Mouse (Mus musculus) ES-E14 (cell line): ENCODE results near the gene Tmem108.

Experiments
- CHD2 ChIP-seq: IDR thresholded peaks from 2 replicates; pipeline ENCODE4 v1.6.1; 2014; ENCODE audit warnings: mild to moderate bottlenecking, low read depth, low read length, inconsistent platforms
- MAFK ChIP-seq: IDR thresholded peaks from 2 replicates; pipeline ENCODE4 v1.6.1; 2014; ENCODE audit warnings: mild to moderate bottlenecking, low read depth, low read length, inconsistent platforms; ENCODE audit not compliant: insufficient read depth
- ZC3H11A ChIP-seq: IDR thresholded peaks from 2 replicates; pipeline ENCODE4 v1.6.1; 2012; ENCODE audit warnings: low read depth, mild to moderate bottlenecking, inconsistent platforms, low read length, borderline replicate concordance
- ZNF384 ChIP-seq: IDR thresholded peaks from 2 replicates; pipeline ENCODE4 v1.6.1; 2012; ENCODE audit warnings: low read depth, low read length, inconsistent platforms

- no peak for TF ChIP-seq CHD2
- TF ChIP-seq ZNF384: no peak
- no peak for TF ChIP-seq ZC3H11A
- no peak for TF ChIP-seq MAFK
Observed at GRCm38 (mm10) chr9:103580186-103580585, 181.5 kb downstream of the Tmem108 start.
